Mouse (Mus musculus) c-Kit-positive CD71-positive TER-119-positive erythroid progenitor cells, embryonic 14.5 days (primary cell): ENCODE data around the gene Safb2.
A peak's percentile ranks its signal among the peaks of the same experiment; 100 is the strongest.

Source experiments
- DNase-seq: peaks from one replicate; pipeline ENCODE4 v3.0.0-alpha.2; 2013; ENCODE audit warnings: low spot score

Safb2 gene

DNA sequence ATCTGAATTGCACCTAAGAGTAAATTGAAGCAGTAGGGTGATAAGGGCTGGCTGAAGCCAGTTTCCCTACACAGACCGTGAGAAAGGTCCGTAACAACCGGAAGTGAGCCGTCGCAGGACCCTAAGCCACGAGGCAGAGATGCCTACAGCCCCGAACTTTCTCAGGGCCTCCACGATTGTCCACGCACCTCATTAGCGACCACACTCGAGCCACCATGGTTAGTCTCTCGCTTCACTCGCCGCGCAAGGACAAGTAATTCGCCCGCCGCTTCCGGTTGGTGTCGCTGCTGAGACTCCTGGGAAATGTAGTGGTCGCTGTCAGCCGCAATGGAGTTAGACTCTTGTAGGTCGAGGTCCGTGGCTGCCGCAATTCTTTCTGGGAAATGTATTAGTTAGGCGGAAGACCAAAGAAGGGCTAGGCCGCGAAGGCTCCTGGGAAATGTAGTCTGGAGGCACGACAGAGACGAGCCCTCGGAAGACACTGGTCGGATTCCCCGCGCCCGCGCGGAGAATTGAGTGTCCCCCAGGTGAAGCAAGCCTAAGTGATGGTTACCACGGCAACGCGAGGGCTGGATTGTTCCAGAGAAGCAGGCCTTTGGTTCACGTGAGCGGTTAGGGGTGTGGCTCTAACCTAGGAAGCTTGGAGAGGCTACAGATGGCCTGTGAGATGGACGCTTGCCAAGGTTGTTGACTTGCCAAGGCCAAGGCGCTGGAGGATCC, 25.2 kb upstream of the Safb2 start, which contains the start of gene 2410015M20Rik:
TSS of gene 2410015M20Rik (minus strand) at position 320 of the 720 bp plus-strand sequence.
- peak; percentile 96 for DNase-seq

DNA sequence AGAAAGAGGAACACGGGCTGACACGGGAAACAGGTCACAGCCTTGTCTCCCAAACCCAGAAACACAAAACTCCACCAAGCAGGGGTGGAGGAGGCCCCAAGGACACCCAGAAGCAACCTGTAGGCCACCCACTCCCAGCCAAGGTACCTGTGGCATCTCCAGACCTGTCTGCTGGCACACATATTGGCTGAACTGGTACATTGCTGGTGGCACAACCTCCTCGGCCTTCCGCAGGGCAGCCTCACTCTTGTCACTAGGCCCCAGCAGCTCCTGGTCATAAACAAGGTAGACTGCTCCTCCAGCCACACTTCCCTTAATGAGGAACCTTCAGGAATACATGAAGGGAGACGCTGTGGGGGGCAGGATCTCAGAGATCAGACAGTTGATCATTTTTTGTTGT, 24.3 kb upstream of the Safb2 start:
- DNase-seq: no peak

DNA sequence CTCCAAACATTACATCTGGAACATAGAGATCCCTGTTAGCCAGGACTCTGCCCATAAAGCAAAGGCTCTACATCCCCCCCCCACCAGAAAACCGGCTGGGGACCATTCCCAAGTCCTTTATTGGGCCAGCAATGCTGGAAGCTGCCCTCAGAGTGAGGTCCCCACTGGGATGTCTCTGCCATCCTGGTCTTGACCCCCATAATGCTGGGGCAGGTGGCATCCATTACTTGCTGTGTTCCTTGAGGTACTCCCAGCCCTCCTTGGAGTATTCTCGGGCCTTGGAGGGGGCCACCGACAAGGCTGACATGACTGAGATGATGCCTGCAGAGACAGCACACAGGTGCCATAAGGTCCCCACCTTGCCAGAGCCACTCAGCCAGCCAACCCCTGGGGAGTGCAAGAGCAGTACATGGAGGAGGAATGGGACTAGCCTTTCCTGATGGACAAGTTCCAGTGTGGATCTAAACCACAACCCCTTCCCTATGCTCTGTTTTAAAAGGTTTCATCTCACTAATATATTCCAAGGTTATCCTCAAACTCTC, 23.2 kb upstream of the Safb2 start:
- DNase-seq: no peak

DNA sequence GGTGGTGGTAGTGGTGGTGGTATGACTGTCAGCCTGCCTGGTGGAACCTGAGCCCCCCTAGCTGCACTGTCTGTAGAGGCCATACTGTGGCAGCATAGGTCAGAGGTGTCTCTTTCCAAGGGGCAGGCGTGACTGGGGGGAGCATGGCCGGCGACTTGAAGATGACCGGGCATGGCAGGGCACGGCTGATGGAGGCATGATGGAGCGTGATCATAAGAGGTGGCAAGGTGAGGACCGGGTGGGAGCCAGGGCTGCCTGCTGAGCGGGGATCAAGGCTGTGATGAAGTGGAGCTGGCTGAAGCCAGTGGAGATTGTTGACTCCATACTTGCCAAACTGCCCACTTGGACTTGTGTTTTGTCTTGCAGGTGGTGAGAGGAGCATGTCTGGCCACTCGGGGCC, 21.0 kb upstream of the Safb2 start:
- no peak for DNase-seq

DNA sequence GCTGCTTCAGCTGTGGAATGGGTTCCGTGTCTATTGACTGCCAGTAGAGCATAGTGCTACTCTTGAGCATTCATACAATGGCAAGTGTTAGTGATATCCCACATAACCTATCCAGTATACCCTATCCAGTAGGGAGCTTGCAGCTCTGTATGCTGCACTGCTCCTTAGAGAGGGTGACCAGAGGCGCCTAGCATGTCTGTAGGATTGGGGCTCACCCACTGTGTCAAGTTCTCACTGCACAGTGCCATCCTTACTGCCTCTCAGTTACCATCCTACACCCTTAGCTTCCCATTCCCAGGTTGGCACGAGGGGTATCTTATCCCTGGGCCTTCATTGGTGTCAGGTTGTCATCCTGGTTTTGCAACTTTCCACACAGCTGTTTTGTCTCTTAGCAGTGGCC, 20.0 kb upstream of the Safb2 start:
- no peak for DNase-seq

DNA sequence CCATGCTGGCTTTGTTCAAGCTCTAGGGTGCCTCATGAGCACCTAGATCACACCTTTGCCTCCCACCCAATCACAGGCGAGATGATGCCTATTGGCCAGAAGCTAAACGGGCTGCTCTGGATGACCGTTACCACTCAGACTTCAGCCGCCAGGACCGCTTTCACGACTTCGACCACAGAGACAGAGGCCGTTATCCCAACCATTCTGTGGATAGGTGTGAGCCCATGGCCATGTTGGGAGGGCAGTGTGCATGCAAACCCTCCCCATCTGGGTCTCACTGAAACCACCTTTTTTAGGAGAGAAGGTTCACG, 19.6 kb upstream of the Safb2 start:
- DNase-seq: no peak

DNA sequence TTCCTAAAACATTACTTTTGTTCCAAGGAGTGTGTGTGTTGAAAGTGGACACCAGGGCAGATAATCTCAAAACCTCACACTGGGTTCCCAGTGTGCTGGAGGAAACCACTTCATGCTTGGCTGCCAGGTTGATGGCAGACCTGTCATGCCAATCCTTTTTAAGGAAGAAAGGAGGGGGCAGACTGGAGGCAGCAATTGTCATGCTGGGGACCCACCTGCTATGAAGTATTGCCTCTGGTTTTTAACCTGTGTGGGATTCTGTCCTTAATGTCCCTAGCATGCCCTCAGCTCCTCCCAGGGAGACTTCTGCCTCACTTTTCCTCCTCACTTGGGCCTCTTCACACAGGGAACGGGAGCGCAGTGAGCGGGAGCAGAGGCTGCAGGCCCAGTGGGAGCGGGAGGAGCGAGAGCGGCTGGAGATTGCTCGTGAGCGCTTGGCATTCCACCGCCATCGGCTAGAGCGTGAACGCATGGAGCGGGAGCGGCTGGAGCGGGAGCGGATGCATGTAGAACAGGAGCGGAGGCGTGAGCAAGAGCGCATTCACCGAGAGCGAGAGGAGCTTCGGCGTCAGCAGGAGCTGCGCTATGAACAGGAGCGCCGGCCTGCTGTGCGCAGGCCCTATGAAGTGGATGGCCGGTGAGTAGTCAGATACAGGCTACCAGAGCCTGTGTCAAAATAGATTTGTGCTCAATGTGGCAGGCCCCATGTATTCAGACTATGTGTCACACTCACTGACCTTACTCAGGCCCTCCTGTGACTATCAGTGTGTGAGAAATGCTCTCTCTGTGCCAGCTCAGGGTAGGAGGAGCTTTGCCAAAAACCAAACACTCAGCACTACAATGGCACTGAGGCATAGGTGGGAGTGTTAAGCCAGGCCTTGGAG, 19.0 kb upstream of the Safb2 start:
- no peak for DNase-seq

DNA sequence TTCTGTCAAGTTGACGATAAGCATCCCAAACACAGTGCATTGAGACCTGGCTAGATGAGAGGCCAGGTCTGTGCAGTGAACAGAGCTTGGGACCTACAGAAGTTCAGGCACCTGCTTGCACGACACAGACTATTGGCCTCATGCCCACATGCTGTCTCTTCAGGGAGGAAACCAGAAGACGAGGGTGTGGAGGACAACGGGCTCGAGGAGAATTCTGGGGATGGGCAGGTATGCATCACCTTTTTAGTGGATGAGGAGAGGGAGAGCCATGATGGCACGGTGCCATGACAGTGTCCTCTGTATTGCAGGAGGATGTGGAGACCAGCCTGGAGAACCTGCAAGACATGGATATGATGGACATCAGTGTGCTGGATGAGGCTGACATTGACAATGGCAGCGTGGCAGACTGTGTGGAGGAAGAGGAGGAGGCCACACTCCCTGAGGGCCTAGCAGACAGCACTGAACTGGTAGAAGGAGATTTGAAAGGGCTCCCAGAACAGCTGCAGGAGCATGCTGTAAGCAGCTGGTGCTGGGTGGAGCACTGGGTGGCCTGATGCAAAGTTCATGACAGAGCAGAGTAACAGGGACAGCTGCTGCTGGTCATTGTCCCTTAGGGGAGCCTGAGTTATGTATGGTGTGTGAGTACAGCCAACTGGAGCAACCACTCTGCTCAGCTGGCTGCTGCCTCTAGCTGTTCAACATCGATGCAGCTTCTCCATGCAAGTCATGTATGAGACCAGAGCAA, 9.3 kb upstream of the Safb2 start:
- DNase-seq: no peak

DNA sequence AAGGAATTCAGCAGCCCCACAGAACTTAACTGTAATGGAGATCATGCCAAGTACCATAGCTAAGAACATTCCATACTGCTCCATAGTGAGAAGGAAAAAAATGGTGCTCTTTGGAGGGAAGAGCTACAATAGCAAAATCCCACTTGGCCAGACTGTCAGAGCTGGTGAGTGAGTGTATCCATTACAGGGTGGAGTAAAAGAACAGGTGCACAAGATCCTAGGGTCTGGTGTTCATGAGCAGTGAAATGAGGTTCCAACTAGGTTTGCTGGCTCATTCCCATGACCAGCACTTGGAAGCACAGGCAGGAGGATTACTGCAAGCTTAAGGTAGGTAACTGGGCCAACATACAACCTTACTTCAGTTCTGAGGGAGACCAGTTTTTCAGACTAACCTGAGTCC, 8.2 kb upstream of the Safb2 start:
- DNase-seq: no peak

DNA sequence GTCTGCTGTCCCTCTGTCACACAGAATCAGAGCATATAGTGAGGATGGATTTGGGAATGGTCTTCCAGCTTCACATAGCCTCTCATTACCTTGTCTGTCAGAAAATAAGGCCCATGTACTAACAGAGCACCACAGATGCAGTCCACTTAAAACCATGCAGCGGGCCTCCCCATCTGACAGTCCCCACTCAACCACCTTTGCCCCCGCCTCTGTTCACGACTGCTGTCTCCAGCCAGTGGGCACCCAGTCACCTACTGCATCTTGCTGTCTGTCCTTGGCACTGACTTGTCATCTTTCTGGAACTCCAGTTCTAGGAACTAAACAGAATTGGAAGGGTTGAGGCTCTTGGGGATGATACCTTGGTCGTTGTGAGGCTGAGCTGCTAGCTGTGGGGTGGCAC, 4.5 kb upstream of the Safb2 start:
- DNase-seq: no peak

DNA sequence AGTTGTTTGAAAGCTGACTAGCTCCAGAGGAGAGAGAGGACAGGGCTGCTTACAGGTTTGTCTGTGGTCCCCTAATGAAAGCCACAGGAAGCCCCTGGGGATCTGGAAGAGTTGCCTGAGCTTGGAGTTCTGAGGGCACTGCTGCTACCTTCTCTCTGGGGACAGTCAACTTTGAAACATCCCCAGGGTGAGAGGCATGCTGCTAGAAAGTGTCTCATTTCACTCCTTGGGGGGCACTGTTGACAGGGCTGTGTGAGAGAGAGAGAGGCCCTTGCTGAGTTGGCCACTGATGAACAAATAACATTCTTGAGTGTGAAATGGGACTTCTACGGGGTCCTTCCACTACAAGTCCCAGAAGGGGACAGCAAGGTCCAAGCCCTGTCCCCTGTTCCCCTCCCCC, 3.4 kb upstream of the Safb2 start:
- DNase-seq: no peak

DNA sequence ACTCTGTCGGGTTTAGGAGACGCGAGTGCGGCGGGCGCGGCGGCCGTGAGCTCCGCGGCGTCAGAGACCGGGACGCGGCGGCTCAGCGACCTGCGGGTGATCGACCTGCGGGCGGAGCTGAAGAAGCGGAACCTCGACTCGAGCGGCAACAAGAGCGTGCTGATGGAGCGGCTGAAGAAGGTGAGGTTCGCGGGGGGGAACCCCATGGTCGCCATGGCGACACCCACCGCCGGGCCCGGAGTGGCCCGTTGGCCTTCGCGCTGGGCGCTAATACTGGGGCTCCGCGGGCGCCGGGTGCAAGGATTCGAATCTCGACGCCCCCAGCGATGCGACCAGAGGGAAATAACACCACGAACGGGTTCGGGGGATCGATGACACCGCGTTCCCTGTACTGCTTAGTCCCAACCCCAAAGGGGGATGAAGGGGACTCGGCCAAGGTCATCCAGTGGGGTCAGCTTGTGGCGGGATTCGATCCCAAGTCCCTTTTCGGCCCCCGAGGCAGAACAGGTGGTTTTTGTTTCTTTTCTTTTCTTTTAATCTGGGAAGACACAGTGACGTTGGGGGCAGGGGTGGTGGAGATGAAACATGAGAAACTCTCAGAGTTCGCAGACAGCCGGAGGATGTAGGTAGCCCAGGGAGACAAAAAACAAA, 911 bp upstream of the Safb2 start:
- peak; percentile 25 for DNase-seq

DNA sequence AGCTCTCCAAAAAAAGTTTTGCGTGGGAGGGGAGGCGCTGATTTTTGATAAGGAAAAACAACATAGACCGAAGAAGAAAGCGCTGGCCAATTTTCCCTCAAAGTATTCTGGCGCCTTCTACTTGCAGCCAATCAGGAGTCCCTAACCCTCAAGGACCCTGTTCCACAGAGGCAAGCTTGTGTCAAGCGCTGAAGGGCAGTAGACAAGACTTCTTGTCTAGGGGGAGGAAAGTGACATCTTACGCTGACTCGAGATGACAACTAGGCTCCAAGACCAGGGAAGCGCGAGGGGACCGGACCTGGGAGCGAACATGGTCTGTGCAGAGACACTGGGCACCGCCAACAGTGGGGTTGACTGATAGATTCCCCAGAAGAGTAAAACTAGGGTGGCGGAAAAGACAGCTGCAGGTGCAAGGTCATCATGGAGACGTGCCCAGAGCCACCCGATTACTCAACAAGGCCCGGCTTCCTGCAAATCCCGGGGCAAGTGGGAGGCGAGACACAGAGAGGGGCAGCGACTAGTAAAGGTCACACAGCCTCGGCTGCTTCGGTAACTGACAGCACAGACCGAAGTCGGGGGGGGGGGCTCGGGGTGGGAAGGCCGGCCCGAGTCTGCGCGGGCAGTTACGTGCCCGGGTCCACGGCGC, 651 bp downstream of the Safb2 start:
- DNase-seq: peak; percentile 53

DNA sequence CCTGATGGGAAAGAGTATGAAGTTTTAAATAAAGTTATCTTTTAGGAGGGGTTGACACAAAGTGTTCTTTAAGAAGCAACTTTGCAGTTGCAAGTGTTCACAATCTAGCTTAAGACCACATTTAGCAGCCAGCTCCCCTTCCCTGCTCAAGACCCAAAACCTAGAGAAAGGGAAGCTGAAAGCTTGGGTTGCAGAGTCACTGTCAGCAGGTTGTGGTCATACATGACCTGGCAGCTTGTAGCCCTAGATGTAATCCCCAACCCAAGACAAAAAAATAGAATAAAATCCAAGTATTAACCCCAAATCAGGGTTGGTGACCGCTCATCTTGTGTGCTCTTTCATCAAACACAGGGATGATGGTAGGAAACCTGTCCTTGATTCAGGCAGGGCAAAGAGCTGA, 1.3 kb downstream of the Safb2 start:
- no peak for DNase-seq

DNA sequence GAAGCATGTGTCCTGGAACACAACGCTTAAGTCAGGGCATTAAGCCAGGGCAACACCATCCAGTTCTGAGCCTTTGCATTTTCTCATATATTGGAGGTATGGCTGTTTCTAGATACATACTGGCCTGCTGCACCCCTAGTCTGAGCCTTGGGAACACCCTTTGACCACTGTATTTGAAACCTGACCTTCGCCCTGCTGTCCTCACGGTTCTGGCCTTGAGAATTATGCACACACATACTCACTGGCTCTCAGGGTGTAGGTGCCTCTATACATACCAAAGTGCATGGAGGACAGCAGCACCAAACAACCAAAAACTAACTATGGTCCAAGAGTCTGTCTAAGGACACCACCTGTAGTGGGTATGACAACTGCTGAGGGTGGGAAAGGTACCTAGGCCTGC, 11.4 kb downstream of the Safb2 start:
- DNase-seq: no peak

DNA sequence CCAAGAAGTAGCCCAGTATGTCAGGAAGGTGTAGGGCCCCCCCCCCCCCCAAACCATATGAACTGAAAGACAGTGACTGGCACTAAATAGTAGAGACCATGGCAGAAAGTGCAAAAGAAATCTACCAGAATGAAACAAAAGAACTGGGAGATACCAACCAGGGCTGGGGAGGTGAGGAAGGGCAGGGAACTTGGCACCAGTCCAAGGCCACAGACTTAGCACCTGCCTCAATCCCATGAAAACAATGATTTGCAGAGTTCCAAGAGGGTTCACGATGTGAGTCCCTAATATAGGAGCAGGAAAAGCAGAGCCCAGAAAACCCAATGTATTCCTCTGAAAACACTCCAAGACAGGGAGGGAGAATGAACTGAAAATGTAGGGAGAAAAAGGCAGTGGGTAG, 12.2 kb downstream of the Safb2 start:
- DNase-seq: no peak

DNA sequence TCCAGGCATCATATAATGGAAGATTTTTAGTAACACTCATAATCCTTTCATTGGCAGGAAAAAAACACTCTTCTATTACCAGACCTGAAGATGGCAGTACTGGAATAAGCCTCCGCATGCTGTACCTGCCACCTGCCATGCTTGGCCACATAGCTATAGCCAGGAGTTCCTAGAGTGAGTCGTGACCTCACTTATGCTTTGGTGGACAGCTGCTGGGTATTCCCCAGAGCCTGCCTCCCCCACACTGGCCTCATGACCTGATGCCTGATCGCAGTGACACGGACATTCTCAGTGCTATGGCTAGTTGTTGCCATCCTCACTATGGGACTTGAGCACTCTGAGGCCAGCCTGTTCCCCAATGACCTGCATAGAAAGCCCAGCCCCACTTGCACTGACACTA, 14.1 kb downstream of the Safb2 start:
- DNase-seq: no peak

DNA sequence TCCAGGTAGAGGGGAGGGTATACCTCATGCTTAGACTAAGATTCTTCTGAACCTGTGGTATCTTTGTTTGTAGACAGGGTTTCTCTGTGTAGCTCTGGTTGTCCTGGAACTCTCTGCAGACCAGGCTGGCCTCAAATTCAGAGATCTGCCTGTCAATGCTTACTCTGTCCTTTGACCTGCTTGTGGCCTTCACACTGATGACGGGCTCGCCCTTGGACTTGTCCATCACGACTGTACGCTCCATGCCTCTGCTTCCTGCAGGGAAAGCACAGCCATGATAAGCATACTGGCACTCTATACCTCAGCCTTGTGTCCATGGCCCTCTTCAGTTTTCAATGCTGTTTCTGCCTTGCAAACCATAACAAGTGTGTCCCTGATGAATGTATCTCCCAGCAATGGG, 17.0 kb downstream of the Safb2 start:
- DNase-seq: no peak

DNA sequence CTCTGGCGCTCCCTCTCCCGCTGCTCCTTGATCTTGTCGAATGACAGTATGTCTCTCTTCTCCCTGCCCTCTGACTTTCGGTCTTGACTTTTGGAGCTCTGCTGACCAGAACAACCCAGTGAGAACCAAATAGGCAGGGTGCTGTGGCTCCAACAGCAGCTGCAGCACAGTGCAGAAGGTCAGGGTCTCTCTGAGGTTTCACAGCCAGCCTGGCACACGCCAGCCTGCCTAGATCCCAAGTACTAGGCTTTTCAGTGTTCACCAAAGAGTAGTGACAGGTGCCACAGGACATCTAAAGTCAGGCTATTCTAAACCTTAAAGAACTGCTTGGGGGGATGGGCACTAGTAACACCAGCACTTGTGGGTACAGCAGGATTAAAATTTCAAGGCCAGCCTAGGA, 17.5 kb downstream of the Safb2 start:
- DNase-seq: no peak

DNA sequence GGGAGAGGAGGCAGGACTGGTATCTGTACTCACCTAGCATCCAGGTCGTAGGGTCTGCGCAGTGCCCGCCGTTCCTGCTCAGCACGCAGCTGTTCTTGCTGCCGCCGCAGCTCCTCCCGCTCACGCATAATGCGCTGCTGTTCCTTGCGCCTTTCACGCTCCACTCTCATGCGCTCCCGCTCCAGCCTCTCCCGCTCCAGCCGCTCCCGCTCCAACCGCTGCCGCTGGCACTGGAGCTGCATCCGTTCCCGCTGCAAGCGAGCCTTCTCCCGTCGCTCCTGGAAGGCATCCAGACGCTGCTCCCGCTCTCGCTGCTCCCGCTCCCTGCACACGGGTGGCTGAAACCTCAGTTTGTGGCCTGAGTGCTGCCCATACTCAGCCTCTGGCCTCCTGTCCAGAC, 18.1 kb downstream of the Safb2 start:
- DNase-seq: no peak

DNA sequence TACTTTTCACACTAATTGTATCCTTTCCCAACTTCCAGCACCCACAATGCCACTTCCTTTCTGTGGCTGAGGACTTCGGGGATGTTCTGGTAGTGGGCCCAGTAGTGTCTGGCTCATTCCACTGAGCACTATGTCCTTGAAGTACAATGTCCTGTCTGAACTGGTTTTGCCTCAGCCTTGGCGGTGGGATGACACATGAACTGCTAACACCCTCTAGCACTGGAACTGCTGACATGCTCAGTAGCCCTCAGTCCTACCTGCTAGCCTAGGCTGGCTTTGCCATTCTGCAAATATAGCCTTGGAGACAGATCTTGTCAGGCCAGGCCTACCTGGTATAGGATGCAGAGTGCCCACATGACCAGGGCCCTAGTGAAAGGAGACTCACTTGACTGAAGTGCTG, 22.5 kb downstream of the Safb2 start:
- no peak for DNase-seq

DNA sequence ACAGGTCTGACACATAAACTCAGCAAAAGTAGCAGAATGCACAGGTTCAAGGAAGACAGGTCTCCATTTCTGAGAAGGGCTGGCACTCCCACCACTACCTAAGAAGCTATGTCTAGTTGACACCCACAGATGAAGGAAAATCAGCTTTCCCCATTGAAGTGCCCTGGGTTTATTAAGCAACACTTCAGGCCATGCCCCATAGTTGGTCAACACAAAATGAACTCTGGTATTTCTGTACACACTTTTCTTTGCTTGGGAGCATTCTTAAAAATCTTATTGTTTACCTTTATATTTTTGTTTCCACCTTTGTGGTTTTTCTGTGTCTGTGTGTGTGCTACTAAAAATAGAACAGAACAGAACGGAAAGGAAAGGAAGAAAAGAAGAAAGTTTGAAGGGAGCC, 24.3 kb downstream of the Safb2 start:
- DNase-seq: no peak
